Mouse (Mus musculus) E14TG2a.4 (cell line): ENCODE results near the gene Auts2.

Source experiments
- CTCF ChIP-seq: conservative IDR thresholded peaks from 2 replicates; pipeline ENCODE4 v1.5.1; 2014; ENCODE audit warnings: low read length
- POU5F1 ChIP-seq: IDR thresholded peaks from 2 replicates; pipeline ENCODE4 v1.6.1; 2014; ENCODE audit warnings: low read length, borderline replicate concordance

GRCm38 (mm10) chr5:131560773-131561560 lies 982.2 kb downstream of the Auts2 start:
- TF ChIP-seq CTCF, result no peak
- TF ChIP-seq POU5F1, result no peak
